Mouse (Mus musculus): ENCODE results near the gene Hsp90b1. TPM values are rescaled to one million over a fixed set of nuclear protein-coding genes. Genes with fewer than 3 reads are reported as not detected.
"Not testable (repeated sequence)": the region's sequence is repeated elsewhere in the genome, so short reads cannot be mapped to it uniquely, and the experiment has no call there.

Hsp90b1 gene
- total RNA-seq, 2 experiments from 2014 or later = 245 to 313 TPM

GRCm38 (mm10) chr10:86685179-86686016 lies 19.9 kb downstream of the Hsp90b1 start:
- intact Hi-C loops (cut with DNase I) = loop anchor here (2.0 to 5.0 kb wide), 2 partner anchors 19 to 92 kb away; partner anchors contain the start of genes Hsp90b1, Nt5dc3 and Ttc41
- peak; percentile 87 to 91 for DNase-seq

- intact Hi-C loops (cut with DNase I) = loop anchor here (2.0 to 5.0 kb wide), 2 partner anchors 20 to 93 kb away; partner anchors contain the start of genes Hsp90b1, Nt5dc3 and Ttc41
- DNase-seq = not testable (repeated sequence)
Observed at GRCm38 (mm10) chr10:86684797-86685178, 20.5 kb downstream of the Hsp90b1 start.

GRCm38 (mm10) chr10:86670550-86670949 lies 34.8 kb downstream of the Hsp90b1 start:
- intact Hi-C loops (cut with DNase I); DNase-seq: not testable (repeated sequence)

Small RNA genes lying within 50 kb of the gene (microRNA-seq; reads per million reads assigned to microRNA genes)
- 1.4 to 3.1 reads per million in 2 experiments for gene Gm25745

Other genes starting within 250 kb of the Hsp90b1 start
- gene Syn3, start 206.6 kb downstream of the Hsp90b1 start, total RNA-seq (2021) = under 1 TPM; 0.62 to 0.79 TPM
- gene Ttc41, start 302 bp upstream of the Hsp90b1 start, total RNA-seq (2021) = 1 to 10 TPM; 1.3 to 1.8 TPM
- gene Gm49358, start 58.5 kb upstream of the Hsp90b1 start, total RNA-seq (2021) = 10 to 100 TPM; 11.8 to 16.2 TPM
- 10 to 100 TPM; 37.4 to 41.9 TPM for gene Nt5dc3, start 73.5 kb upstream of the Hsp90b1 start, total RNA-seq (2021)

Data from heart, postnatal 10 days (tissue).